Mouse (Mus musculus): ENCODE results near the gene Kcnh5. TPM values are rescaled to one million over a fixed set of nuclear protein-coding genes. Genes with fewer than 3 reads are reported as not detected.
A peak's percentile ranks its signal among the peaks of the same experiment; 100 is the strongest.

Gene Kcnh5
- total and polyA plus RNA-seq, 3 experiments: not detected

DNA sequence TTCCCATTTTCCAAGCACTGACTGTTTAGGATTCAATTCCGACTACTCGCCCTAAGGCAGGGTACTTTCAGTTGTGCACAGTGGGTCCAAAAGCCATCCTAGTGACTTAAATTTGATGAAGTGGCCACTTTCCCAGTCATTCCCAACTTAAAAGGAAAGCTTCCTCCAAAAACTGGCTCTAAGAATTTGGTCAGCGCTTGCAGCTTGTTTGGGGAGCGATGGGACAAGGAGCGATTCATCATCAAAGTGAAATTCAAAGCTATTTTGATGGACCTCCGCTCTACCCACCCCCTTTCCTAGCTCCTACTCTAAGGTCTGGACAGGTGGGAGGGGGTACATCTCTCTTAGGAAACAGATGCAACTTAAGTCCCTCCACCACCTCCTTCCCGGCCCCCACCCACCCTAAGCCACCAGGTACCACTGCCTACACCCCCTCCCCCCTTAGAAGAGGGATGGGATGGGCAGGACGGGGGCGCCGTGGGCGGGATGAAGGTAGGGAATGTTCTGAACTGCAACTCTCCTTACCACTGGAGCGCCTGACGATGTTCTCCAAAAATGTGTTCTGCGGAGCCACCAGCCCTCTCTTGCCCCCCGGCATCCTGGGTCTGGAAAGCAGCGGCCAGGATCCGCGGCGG is 1.1 kb downstream of the Kcnh5 start:
- H3K79me2 ChIP-seq (replicated peaks; ENCODE audit: control insufficient read depth, insufficient read depth, low read length): no peaks in the 10 kb centered on the region
- intact Hi-C loops (cut with DNase I): no loop called here
- no peak for TF ChIP-seq EP300 (IDR thresholded peaks at IDR 0.05; ENCODE audit: insufficient read depth, low read depth, low read length)
- no peak for TF ChIP-seq POLR2A (IDR thresholded peaks at IDR 0.05; ENCODE audit: insufficient read depth, low read depth, low read length)
- no peak for TF ChIP-seq CTCF (IDR thresholded peaks at IDR 0.05)
- WGBS: 6% methylated on average over 19 of the region's 19 CpGs
- H3K4me1 ChIP-seq (ENCODE audit: control insufficient read depth, insufficient read depth, low read length): no peaks in the 10 kb centered on the region
- no peak overlapping the region for H3K27ac ChIP-seq
- H3K36me3 ChIP-seq (ENCODE audit: control insufficient read depth, insufficient read depth, low read length): no peaks in the 10 kb centered on the region
- DNase-seq: no peak
- no peak overlapping the region for H3K9ac ChIP-seq (ENCODE audit: low read depth, low read length)
- H3K4me3 ChIP-seq: no peak overlapping the region
- H3K27me3 ChIP-seq (ENCODE audit: control insufficient read depth, insufficient read depth, low read length): peaks cover 13% of the 10 kb centered on the region

DNA sequence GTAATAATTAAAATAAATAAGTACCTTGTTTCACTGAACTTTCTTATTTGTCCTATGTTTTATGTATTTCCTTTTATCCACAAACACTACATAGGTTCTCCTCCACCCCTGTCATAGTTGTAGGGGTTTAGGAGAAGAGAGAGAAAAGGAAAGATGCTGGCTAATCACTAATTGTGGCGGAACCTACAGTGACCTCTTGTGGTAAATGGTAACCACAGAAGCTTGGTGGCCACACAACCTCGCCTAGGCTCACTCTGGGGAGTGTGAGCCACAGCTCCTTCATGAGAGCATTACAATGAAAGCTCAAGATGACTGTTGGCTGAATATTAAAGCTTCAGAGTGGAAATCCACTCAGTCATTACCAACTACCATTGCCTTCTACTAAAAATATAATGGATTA is 6.2 kb downstream of the Kcnh5 start:
- 21% methylated on average over 2 of the region's 2 CpGs for WGBS
- Histone ChIP-seq H3K27me3 (ENCODE audit: control insufficient read depth, insufficient read depth, low read length) (peaks cover 4% of the 10 kb centered on the region), H3K4me1 (ENCODE audit: control insufficient read depth, insufficient read depth, low read length) (no peaks in the 10 kb centered on the region), H3K9ac (ENCODE audit: low read depth, low read length) (no peak overlapping the region), H3K79me2 (replicated peaks; ENCODE audit: control insufficient read depth, insufficient read depth, low read length) (no peaks in the 10 kb centered on the region), H3K27ac (no peak overlapping the region), H3K4me3 (no peak overlapping the region), H3K36me3 (ENCODE audit: control insufficient read depth, insufficient read depth, low read length) (no peaks in the 10 kb centered on the region)
- TF ChIP-seq CTCF (IDR thresholded peaks at IDR 0.05) (peak; percentile 66), EP300 (IDR thresholded peaks at IDR 0.05; ENCODE audit: insufficient read depth, low read depth, low read length) (no peak)
- no peak for DNase-seq
- intact Hi-C loops (cut with DNase I): loop anchor here (5.0 kb wide), 2 partner anchors 221 to 849 kb away; no protein-coding TSS in a partner anchor

DNA sequence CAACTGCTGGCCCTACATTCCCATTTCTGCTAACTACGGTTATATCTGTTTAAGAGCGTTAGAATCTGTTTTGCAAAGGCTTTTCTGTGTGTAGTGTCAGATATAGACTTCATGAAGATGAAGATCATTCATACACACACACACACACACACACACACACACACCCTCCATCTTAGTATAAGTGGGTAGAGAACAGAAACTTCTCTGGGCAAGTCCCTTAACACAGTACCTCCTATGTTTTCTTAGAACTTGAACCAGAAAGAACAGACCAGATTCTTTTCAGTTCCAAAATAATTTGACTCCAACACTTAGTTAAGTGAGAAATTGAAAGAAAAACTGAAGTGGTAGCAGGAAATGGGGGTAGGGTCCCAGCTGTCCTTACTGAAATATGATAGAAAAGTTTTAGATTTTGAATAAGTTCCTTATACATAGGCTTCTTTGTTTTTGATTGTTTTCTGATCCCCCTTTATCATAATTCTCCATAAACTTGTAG is 24.0 kb downstream of the Kcnh5 start:
- no peaks in the 10 kb centered on the region for H3K27me3 ChIP-seq (ENCODE audit: control insufficient read depth, insufficient read depth, low read length)
- no peak overlapping the region for H3K27ac ChIP-seq
- H3K4me3 ChIP-seq: no peak overlapping the region
- H3K36me3 ChIP-seq (ENCODE audit: control insufficient read depth, insufficient read depth, low read length): no peaks in the 10 kb centered on the region
- TF ChIP-seq POLR2A (IDR thresholded peaks at IDR 0.05; ENCODE audit: insufficient read depth, low read depth, low read length) (no peak), EP300 (IDR thresholded peaks at IDR 0.05; ENCODE audit: insufficient read depth, low read depth, low read length) (no peak), CTCF (IDR thresholded peaks at IDR 0.05) (no peak)
- H3K79me2 ChIP-seq (replicated peaks; ENCODE audit: control insufficient read depth, insufficient read depth, low read length): no peaks in the 10 kb centered on the region
- DNase-seq: no peak
- 77% methylated on average over 2 of the region's 2 CpGs for WGBS
- H3K4me1 ChIP-seq (ENCODE audit: control insufficient read depth, insufficient read depth, low read length): no peaks in the 10 kb centered on the region
- H3K9ac ChIP-seq (ENCODE audit: low read depth, low read length): no peak overlapping the region
- intact Hi-C loops (cut with DNase I): no loop called here

DNA sequence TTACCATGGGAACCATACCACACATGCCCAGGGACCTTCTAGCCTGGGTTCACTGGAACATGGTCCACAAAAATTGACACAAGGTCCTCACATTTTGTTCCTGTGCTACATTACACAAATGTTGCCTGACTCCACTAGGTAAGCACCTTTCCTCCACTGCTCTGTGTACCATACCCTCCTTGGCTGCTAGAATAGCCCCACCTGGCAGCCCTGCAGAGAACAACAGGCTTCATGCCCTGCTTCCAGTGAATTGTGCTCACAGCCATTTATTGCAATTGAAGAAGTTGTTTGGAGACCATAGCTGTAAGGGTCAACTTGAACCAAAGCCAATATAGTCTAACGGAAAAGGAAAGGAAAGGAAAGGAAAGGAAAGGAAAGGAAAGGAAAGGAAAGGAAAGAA is 37.3 kb downstream of the Kcnh5 start:
- Histone ChIP-seq H3K9ac (ENCODE audit: low read depth, low read length) (no peak overlapping the region), H3K4me3 (no peak overlapping the region), H3K27ac (no peak overlapping the region), H3K4me1 (ENCODE audit: control insufficient read depth, insufficient read depth, low read length) (no peaks in the 10 kb centered on the region), H3K36me3 (ENCODE audit: control insufficient read depth, insufficient read depth, low read length) (no peaks in the 10 kb centered on the region), H3K79me2 (replicated peaks; ENCODE audit: control insufficient read depth, insufficient read depth, low read length) (no peaks in the 10 kb centered on the region), H3K27me3 (ENCODE audit: control insufficient read depth, insufficient read depth, low read length) (0 out of 2 replicates have a peak, but pooled peaks cover 2% of the 10 kb centered on the region)
- intact Hi-C loops (cut with DNase I): no loop called here
- no peak for DNase-seq
- TF ChIP-seq EP300 (IDR thresholded peaks at IDR 0.05; ENCODE audit: insufficient read depth, low read depth, low read length): no peak
- TF ChIP-seq CTCF (IDR thresholded peaks at IDR 0.05): no peak
- TF ChIP-seq POLR2A (IDR thresholded peaks at IDR 0.05; ENCODE audit: insufficient read depth, low read depth, low read length): no peak
- 44% methylated on average over 1 of the region's 1 CpGs for WGBS

DNA sequence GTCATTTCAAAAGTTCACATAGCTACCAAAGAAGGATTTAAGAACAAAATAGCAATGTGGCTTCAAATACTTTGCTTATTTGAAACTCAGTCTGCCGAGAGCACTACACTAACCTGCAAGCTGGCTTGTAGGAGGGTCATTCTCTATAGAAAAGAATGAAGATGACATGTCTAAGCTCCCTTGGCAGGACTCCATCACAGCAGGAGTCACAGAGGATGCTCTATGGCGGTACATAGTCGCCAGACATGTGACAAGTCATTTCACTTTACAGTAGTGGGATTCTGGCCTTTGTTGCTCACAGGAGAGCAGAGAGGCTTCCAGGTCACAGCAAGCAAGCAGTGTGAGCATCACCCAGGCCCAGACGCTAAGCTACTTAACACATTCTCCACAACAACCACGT is 85.2 kb downstream of the Kcnh5 start:
- H3K4me3 ChIP-seq: no peak overlapping the region
- H3K36me3 ChIP-seq (ENCODE audit: control insufficient read depth, insufficient read depth, low read length): no peaks in the 10 kb centered on the region
- WGBS: 79% methylated on average over 5 of the region's 5 CpGs
- DNase-seq: no peak
- no peak overlapping the region for H3K27ac ChIP-seq
- H3K4me1 ChIP-seq (ENCODE audit: control insufficient read depth, insufficient read depth, low read length): no peaks in the 10 kb centered on the region
- H3K79me2 ChIP-seq (replicated peaks; ENCODE audit: control insufficient read depth, insufficient read depth, low read length): no peaks in the 10 kb centered on the region
- intact Hi-C loops (cut with DNase I): no loop called here
- TF ChIP-seq POLR2A (IDR thresholded peaks at IDR 0.05; ENCODE audit: insufficient read depth, low read depth, low read length): no peak
- TF ChIP-seq CTCF (IDR thresholded peaks at IDR 0.05): no peak
- no peak for TF ChIP-seq EP300 (IDR thresholded peaks at IDR 0.05; ENCODE audit: insufficient read depth, low read depth, low read length)
- no peak overlapping the region for H3K9ac ChIP-seq (ENCODE audit: low read depth, low read length)
- no peaks in the 10 kb centered on the region for H3K27me3 ChIP-seq (ENCODE audit: control insufficient read depth, insufficient read depth, low read length)

DNA sequence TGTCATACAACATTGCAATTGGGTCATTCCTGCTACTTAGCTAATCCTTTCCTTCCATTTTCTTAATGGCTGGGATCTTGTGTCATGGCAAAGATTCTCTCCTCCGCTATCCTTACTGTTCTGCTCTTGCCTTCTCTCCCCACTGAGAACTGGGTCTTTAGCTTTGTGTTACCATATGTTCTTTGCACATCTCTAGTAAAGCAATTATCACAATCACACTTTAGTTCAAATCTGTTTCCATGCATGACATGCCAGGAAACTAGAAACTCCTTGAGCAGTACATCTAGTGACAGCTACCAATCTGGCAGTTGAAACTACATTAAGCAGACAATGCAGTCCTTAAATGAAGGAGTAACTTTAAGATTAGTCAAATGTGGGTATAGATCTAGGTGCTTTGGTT is 86.2 kb downstream of the Kcnh5 start:
- intact Hi-C loops (cut with DNase I): no loop called here
- Histone ChIP-seq H3K27ac (no peak overlapping the region), H3K4me3 (no peak overlapping the region), H3K27me3 (ENCODE audit: control insufficient read depth, insufficient read depth, low read length) (no peaks in the 10 kb centered on the region), H3K4me1 (ENCODE audit: control insufficient read depth, insufficient read depth, low read length) (no peaks in the 10 kb centered on the region), H3K36me3 (ENCODE audit: control insufficient read depth, insufficient read depth, low read length) (no peaks in the 10 kb centered on the region), H3K79me2 (replicated peaks; ENCODE audit: control insufficient read depth, insufficient read depth, low read length) (no peaks in the 10 kb centered on the region), H3K9ac (ENCODE audit: low read depth, low read length) (no peak overlapping the region)
- WGBS: 95% methylated on average over 1 of the region's 1 CpGs
- no peak for TF ChIP-seq CTCF (IDR thresholded peaks at IDR 0.05)
- TF ChIP-seq POLR2A (IDR thresholded peaks at IDR 0.05; ENCODE audit: insufficient read depth, low read depth, low read length): no peak
- no peak for TF ChIP-seq EP300 (IDR thresholded peaks at IDR 0.05; ENCODE audit: insufficient read depth, low read depth, low read length)
- no peak for DNase-seq
